Mouse (Mus musculus): Measurements from ENCODE around the gene Acadm.

- TF ChIP-seq CTCF (IDR thresholded peaks at IDR 0.05; ENCODE audit: extremely low read depth, insufficient read depth, insufficient read length, insufficient replicate concordance) (no peak), POLR2A (IDR thresholded peaks at IDR 0.05; ENCODE audit: low read depth, low read length) (no peak)
These were observed 4.4 kb downstream of the Acadm start for GRCm38 (mm10) chr3:153940021-153940420.
